Mouse (Mus musculus) embryo, embryonic 11.5 days (tissue): Measurements from ENCODE around the gene Gna14.

Experiments
- DNase-seq: peaks from one replicate; pipeline ENCODE4 v3.0.0-alpha.2; 2012; ENCODE audit warnings: low read depth, low spot score

The Gna14 gene

GRCm38 (mm10) chr19:16435531-16436231 lies at the start of gene Gna14:
Gna14 (plus strand) TSS chr19:16435762.
- no peak for DNase-seq

DNA sequence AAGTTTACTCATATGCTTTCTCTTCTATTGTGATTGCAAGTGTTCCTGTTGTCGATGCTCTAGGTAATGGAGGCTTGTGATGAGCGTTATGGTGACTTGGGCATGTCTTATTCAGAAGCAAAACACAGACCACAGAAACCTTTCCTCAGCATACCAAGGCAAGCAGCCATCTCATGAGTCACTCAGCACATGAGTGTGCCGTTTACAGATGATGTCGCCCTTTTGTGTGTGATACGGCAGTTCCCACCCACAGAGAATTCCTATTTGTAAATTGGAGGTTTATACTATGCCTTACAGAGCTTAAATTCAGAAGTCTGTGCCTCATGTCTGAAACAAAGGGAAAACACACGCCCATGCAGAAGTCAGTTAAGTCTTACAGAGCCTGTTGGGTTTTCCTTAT lies 49.0 kb upstream of the Gna14 start:
- DNase-seq: no peak

GRCm38 (mm10) chr19:16390192-16390795 lies 45.3 kb upstream of the Gna14 start:
- no peak for DNase-seq

DNA sequence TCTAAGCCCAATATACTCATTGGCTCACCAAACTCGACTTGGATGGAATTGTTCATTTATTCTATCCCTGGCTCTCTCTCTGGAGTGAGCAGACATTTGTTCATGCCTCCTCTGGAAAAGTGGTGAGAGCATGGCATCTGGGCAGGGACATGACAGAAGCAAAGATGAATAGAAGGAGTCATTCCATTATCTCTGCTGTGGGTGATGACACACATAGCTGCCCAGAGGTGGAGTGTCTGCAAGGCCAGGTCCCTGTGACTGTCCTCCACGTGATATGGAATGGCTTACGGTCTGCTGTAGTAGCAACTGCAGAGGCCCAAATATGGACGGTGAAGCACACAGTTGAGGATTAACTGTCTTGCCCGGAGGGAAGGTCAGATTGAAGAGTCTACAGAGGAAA lies 41.2 kb upstream of the Gna14 start:
- no peak for DNase-seq

GRCm38 (mm10) chr19:16403101-16403500 lies 32.5 kb upstream of the Gna14 start:
- DNase-seq: no peak

- no peak for DNase-seq
Measured at GRCm38 (mm10) chr19:16407727-16408126, 27.8 kb upstream of the Gna14 start.

DNA sequence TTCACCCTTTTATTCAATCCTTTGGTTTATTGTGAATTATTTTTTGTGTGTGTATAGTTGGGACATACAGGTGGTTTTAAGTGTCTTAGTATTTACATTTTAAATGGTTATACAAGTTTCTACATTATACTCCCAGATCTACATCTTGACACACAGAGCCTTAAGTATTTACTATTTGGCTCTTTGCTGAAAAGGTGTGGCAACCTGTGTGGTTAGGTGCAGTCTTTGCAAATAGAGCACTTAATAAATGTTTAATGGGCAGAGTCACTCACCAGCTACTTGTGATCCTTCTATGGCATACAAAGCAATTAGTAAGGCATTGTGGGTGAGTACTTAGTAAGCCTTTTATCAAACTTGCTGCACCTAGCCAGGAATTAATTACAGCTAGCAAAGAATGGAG lies 24.3 kb upstream of the Gna14 start:
- no peak for DNase-seq

GRCm38 (mm10) chr19:16418086-16418663 lies 17.4 kb upstream of the Gna14 start:
- no peak for DNase-seq

DNA sequence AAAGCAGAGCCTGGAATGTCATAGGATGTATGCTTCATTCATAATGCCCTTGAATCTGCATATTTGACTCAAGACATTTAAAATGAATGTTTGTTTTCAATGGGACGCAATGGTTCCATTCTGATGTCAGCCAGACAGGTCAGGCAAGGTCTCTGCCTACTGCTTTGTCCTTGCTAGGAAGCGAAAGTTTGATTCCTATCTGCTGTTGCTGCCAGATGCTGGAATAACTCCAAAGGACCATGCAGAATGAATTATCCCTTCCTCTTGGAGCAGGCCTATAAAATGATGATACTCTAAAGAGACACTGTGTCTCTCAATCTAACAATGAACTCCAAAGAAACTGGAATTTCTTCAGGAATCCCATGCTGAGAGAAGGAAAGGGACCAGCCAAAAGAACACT lies 10.0 kb upstream of the Gna14 start:
- no peak for DNase-seq

- DNase-seq: no peak
Measured at GRCm38 (mm10) chr19:16431368-16431767, 4.2 kb upstream of the Gna14 start.

GRCm38 (mm10) chr19:16434879-16435278 lies 683 bp upstream of the Gna14 start:
- DNase-seq: no peak

DNA sequence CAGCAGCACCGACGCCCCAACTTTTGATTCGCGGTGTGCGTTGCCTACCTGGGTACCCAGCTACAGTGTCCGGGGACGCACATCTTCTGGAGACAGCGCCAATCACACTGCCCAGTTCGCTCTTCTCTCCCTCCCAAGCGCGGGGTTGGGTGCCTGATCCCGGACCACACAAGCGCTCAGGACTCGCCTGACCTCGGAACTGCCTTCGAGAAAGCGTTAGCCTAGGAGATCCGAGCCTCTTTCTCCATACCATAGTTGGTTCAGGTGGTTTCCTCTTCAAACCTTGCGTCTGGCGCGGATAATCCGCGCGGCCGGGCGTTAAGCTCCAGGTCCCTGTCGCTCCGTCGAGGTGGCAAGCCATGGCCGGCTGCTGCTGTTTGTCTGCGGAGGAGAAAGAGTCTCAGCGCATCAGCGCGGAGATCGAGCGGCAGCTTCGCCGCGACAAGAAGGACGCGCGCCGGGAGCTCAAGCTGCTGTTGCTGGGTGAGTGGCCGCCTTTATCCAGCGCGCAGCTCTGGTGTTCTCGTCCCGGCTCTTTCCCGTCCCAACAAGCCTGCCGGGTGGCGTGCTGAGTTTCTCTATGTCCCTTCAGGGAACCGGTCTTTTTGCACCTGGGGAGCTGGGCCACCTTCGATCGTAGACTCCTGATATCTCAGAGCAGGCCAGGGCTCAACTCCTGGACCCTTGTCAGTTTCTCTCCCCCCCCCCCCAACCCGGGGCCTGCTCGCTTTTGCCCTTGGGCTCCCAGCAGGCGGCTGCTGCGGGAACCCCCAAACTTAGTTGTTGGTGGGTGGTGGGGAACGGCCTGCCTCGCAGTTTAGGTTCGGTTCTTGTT lies 990 bp downstream of the Gna14 start:
- DNase-seq: no peak

DNA sequence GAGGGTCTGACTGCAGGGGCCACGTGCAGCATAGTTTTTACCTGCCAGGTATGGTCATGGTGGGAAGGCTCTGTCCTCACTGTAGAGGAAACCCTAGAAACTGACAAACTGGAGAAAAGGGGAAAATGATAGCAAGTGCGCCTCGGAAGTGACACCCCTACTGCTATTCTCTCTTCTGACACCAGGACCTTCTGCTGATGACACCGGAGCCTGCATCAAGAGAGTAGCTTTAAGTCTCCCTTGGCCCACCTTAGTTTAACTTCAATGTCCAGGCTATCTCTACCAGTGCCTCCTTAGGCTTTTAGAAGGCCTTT lies 1.6 kb downstream of the Gna14 start:
- DNase-seq: no peak

GRCm38 (mm10) chr19:16437906-16438305 lies 2.3 kb downstream of the Gna14 start:
- DNase-seq: no peak

- no peak for DNase-seq
Measured at GRCm38 (mm10) chr19:16439278-16439677, 3.7 kb downstream of the Gna14 start.

GRCm38 (mm10) chr19:16439834-16440233 lies 4.3 kb downstream of the Gna14 start:
- no peak for DNase-seq

DNA sequence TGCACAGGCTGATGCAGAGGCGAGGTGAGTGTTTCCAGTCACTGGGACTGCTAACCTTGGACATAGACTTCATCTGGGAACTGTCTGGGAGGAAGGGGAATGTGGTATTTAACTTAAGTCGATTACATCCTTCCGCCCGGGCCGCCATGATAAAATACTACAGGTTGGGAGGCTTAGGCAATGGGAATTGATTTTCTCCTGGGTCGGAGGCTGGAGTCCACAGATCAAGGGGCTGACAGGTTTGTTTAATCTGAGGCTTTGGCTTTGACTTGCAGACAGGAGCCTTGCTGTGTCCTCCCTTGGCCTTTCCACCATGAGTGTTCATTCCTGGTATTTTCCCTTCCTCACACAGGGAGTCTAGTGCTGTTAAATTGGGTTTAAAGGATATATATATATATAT lies 5.8 kb downstream of the Gna14 start:
- no peak for DNase-seq

DNA sequence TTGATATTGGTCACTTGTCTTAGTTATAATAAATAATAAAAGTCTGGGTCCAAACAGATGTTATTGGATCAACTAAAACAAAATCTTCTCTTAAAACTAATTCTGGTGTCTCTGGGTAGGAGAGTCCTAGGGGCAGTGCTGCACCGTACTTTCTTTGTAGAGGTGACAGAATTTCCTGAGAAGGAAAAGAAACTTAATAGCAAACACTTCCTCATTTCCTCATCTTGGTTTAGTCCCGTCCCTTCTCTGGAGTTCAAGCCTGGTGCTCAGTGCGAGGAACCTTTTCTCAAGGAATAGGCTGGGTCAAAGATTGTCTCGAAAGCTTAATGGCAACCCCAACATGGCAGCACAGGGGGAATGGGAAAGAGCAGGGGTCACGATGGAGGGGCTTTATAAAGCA lies 7.8 kb downstream of the Gna14 start:
- no peak for DNase-seq

- DNase-seq: no peak
Measured at GRCm38 (mm10) chr19:16446612-16447011, 11.1 kb downstream of the Gna14 start.

GRCm38 (mm10) chr19:16447832-16448621 lies 12.5 kb downstream of the Gna14 start:
- DNase-seq: no peak

- DNase-seq: no peak
Measured at GRCm38 (mm10) chr19:16448796-16449195, 13.2 kb downstream of the Gna14 start.

- DNase-seq: no peak
Measured at GRCm38 (mm10) chr19:16450824-16451223, 15.3 kb downstream of the Gna14 start.
